Mouse (Mus musculus) midbrain, postnatal 0 days (tissue): ENCODE data around the gene Lin7b. TPM values are rescaled to one million over a fixed set of nuclear protein-coding genes. Genes with fewer than 3 reads are reported as not detected.

Experiments used
- ATAC-seq: fragments of 200-750 bp; cut with Nextera tagmentation; 2 replicates; pipeline ENCODE4 v1.8.0; 2017; ENCODE audit warnings: moderate number of reproducible peaks, mild to moderate bottlenecking, moderate TSS enrichment, moderate library complexity; ENCODE audit not compliant: low FRiP score
- DNase-seq: peaks from one replicate; pipeline ENCODE4 v3.0.0-alpha.2; 2015; ENCODE audit warnings: low spot score
- H3K27ac ChIP-seq: fragments of 300-500 bp; sonication (generic); 2 replicates; pipeline ENCODE4 v1.5.1; 2014; ENCODE audit warnings: low read depth, mild to moderate bottlenecking, low read length, mixed read lengths
- H3K27me3 ChIP-seq: fragments of 300-500 bp; sonication (generic); 2 replicates; pipeline ENCODE4 v1.6.1; 2014; ENCODE audit warnings: low read length, control low read depth, mixed read lengths; ENCODE audit not compliant: insufficient read depth
- H3K36me3 ChIP-seq: fragments of 300-500 bp; sonication (generic); 2 replicates; pipeline ENCODE4 v1.6.1; 2014; ENCODE audit warnings: low read length, control low read depth, mixed read lengths; ENCODE audit not compliant: insufficient read depth
- H3K4me1 ChIP-seq: fragments of 300-500 bp; sonication (generic); 2 replicates; pipeline ENCODE4 v1.6.1; 2014; ENCODE audit warnings: mild to moderate bottlenecking, control low read depth, antibody characterized with exemption, low read length, mixed read lengths; ENCODE audit not compliant: insufficient read depth
- H3K4me2 ChIP-seq: fragments of 300-500 bp; sonication (generic); 2 replicates; pipeline ENCODE4 v1.6.1; 2014; ENCODE audit warnings: low read depth, mild to moderate bottlenecking, low read length, mixed read lengths; ENCODE audit not compliant: poor library complexity, severe bottlenecking
- H3K4me3 ChIP-seq: fragments of 300-500 bp; sonication (generic); 2 replicates; pipeline ENCODE4 v1.5.1; 2014; ENCODE audit warnings: low read depth, mild to moderate bottlenecking, low read length, moderate library complexity
- H3K9ac ChIP-seq: fragments of 300-500 bp; sonication (generic); replicated peaks from 2 replicates; pipeline ENCODE4 v1.6.1; 2014; ENCODE audit warnings: mild to moderate bottlenecking, low read length, moderate library complexity, mixed read lengths; ENCODE audit not compliant: poor library complexity, severe bottlenecking
- H3K9me3 ChIP-seq: fragments of 300-500 bp; sonication (generic); 2 replicates; pipeline ENCODE4 v1.6.1; 2016; ENCODE audit warnings: low read length, control low read depth
- CTCF ChIP-seq: IDR thresholded peaks from 2 replicates; pipeline ENCODE4 v1.5.1; 2016; ENCODE audit warnings: antibody characterized with exemption, mild to moderate bottlenecking
- WGBS: fragments of 180-500 bp; shearing (Covaris S2); extraction: QIAGEN DNeasy Blood & Tissue Kit; methylation state at CpG from one replicate; pipeline ENCODE4 v1.1.7; 2014; 5-methylcytosine and 5-hydroxymethylcytosine counted together
- polyA plus RNA-seq: library from polyadenylated mRNA; unstranded; fragments of >200 nt; fragmentation: Nextera tagmentation; extraction: Ambion mirVana; gene quantifications from 2 replicates; pipeline ENCODE4 v1.2.1, GENCODE M21; 2015
- total RNA-seq: library from RNA; depleted of rRNA; stranded (reverse); fragments of >200 nt; gene quantifications from 2 replicates; pipeline ENCODE4 v1.2.3, GENCODE M21; 2014; rRNA removed

The Lin7b gene
- total RNA-seq (68.6 and 96.6 TPM in 2 replicates), polyA plus RNA-seq (59.9 and 70.3 TPM in 2 replicates)

DNA sequence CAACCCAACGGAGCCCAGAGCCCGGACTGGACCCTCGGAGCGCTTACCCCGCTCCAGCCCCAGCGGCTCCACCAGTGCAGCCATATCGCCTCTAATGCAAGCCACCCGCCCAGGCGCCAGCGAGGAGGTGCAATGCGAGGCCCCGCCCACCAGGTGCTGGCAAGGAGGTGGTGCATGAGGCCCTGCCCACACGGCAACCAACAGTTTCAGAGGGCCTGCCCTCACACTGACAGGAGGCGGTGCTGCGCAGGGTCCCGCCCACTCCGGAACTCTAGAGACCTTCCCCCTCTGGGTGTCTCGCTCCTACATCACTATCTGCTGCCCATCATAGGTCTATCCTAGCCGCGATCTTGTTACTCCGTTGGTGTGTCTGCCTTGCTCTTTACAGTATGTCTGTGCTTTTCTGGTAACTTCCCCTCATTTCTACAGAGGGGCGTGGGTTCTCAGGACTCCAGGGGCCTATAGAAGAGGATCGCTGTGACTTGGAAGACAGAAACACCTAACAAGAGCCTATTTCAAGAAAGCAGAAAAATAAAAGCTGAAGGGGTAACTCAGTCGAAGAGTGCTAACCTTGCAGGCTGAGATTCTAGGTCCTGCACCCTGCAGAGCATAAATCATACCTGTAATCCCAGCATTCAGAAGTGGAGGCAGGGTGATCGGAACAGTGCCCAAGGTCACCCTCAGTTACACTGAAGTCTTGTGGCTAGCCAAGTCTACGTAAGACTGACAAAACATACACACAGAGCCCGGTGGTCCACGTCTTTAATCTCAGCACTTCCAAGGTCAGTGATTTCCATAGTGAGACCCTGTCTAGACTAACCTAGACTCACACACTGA, at the start of gene Lin7b:
TSS of gene Lin7b (minus strand) at position 109 of the 837 bp plus-strand sequence.
- peak; percentile 40 for TF ChIP-seq CTCF
- peak within 1 kb of the TSS; percentile 66 for H3K9ac ChIP-seq
- DNase-seq (peak; percentile 85), ATAC-seq (peak; percentile 35)
- H3K4me2 ChIP-seq, result peak within 1 kb of the TSS; percentile 92
- H3K27me3 ChIP-seq, result no peaks in the 10 kb centered on the region
- H3K4me1 ChIP-seq, result peaks cover 15% of the 10 kb centered on the region; the same call in 1 of the 2 replicates
- peak within 1 kb of the TSS; percentile 54 for H3K4me3 ChIP-seq
- H3K36me3 ChIP-seq, result peaks cover 10% of the 10 kb centered on the region
- WGBS, result 12% methylated on average over 25 of the region's 28 CpGs
- H3K9me3 ChIP-seq, result no peaks in the 10 kb centered on the region
- peak within 1 kb of the TSS; percentile 39; the same call in 1 of the 2 replicates for H3K27ac ChIP-seq

DNA sequence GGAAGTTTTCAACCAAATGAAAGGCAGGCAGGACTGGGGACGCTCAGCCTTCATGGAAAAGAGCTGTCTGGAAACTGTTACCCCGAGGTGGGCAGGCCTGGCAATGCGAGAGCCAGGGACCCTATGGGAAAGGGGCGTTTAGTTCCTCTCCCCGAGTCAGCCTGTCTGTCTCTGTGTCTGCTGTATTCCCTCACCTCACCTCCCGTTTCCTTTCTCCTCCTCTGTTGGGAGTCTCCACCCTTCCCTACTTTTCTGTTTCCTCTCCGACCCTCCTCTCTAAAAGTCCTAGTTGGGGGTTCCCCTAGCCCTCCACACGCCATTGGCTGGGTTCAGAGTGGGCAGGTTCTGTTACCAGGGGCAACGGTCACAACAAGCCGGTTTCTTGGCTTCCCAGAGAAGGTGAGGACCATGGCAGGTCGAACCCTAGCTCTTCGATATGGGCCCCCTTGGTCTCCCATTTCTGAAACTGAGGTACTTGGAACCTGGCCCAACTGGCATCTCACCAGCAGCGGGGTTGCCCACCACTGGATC, 47.6 kb upstream of the Lin7b start:
- Histone ChIP-seq H3K27ac (no peak overlapping the region), H3K27me3 (peaks cover 70% of the 10 kb centered on the region), H3K4me2 (no peak overlapping the region), H3K9me3 (no peaks in the 10 kb centered on the region), H3K36me3 (peaks cover 22% of the 10 kb centered on the region), H3K9ac (no peak overlapping the region), H3K4me1 (peaks cover 3% of the 10 kb centered on the region; the same call in 1 of the 2 replicates), H3K4me3 (no peak overlapping the region)
- DNase-seq (no peak), ATAC-seq (no peak)
- WGBS, result 10% methylated on average over 13 of the region's 13 CpGs
- no peak for TF ChIP-seq CTCF

DNA sequence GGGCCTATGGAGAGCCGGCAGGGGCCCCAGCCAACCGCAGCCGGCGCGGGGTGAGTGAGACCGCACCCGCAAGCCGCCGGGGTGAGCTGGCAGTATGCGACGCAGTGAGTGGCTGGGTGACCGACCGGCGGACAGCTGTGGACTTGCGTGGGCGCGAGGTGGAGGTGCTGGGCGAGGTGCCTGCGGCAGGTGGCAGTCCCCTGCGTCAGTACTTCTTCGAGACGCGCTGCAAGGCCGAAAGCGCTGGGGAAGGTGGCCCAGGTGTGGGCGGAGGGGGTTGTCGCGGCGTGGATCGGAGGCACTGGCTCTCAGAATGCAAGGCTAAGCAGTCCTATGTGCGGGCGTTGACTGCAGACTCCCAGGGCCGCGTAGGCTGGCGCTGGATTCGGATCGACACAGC, 45.3 kb upstream of the Lin7b start:
- Histone ChIP-seq H3K4me1 (peaks cover 3% of the 10 kb centered on the region; the same call in 1 of the 2 replicates), H3K27ac (no peak overlapping the region), H3K4me2 (peak overlapping the region; percentile 26), H3K4me3 (no peak overlapping the region; the same call in 1 of the 2 replicates), H3K27me3 (peaks cover 88% of the 10 kb centered on the region), H3K9me3 (no peaks in the 10 kb centered on the region), H3K36me3 (no peaks in the 10 kb centered on the region), H3K9ac (peak overlapping the region; percentile 33; the same call in 1 of the 2 replicates)
- no peak for TF ChIP-seq CTCF
- 9% methylated on average over 36 of the region's 37 CpGs for WGBS
- no peak for ATAC-seq
- no peak for DNase-seq

DNA sequence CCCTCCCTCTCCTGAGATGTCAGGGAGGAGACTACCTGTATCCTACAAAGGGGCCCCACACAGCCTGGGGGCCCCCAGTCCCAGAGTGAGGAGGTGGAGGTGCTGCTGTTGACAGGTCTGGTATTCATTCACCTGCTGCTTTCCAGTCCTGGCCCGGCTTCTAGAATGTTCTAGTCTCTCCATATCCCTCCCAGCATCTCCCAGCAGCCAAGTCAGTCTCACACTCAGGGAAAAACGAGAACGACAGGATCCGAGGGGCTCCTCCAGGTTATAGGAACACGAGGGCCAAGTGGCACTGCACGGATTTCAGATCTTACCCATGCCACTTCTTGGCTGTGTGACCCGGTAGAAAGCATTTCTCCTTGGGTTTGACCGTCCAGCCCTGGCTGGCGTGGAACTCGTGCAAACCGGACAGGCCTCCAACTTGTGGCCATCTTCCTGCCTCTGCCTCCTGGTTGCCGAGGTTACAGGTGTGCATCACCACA, 44.4 kb upstream of the Lin7b start:
- peaks cover 92% of the 10 kb centered on the region for H3K27me3 ChIP-seq
- no peaks in the 10 kb centered on the region for H3K9me3 ChIP-seq
- no peak overlapping the region for H3K9ac ChIP-seq
- H3K4me1 ChIP-seq, result peaks cover 3% of the 10 kb centered on the region; the same call in 1 of the 2 replicates
- DNase-seq, result no peak
- ATAC-seq, result no peak
- WGBS, result 43% methylated on average over 12 of the region's 12 CpGs
- no peak for TF ChIP-seq CTCF
- H3K27ac ChIP-seq, result no peak overlapping the region
- no peaks in the 10 kb centered on the region for H3K36me3 ChIP-seq
- H3K4me2 ChIP-seq, result no peak overlapping the region
- H3K4me3 ChIP-seq, result no peak overlapping the region

DNA sequence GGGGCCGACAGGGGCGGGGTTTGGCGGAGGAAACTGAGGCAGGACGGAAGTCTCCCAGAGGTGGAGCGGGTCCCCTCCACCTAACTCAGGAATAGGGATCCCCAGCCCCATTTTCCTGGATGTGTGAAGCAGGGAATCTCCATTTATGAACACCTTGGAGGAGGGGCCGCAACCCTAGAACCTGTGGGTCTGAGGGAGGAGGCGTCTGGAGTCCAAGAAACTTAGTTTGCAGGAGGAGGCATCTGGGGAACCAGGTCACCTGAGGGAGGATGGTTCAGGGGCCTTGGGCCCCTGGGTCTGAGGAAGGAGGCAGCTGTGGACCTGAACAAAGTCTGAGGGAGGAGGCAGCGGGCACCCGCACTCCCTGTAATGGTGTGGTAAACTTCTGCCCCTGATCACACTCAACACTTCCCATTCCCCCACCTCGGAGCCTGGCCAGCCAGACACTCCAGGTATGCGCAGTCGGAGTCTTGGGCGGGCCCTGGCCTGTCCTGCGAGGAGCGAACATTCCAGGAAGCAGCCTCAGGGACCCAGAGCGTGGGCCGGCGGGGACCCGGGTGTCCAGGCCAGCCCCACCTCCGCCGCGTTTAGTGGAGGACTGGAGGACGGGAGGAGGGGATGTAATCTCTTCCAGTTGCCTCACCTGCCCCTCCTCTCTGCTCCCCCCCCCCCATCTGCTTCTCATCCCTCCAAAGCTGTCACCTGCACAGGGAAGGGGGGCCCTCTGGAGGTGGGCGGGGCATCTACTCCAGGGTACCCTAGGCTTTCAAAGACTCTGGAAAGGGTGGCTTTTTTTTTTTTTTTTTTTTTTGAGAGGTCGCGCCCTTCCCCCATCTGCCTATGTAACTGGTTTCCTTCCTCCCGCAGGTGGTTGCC, 43.7 kb upstream of the Lin7b start:
- H3K4me2 ChIP-seq, result peak overlapping the region; percentile 79

More for the DNA sequence above, 43.7 kb upstream of the Lin7b start:
- Histone ChIP-seq H3K27ac (no peak overlapping the region), H3K9ac (peak overlapping the region; percentile 54), H3K36me3 (no peaks in the 10 kb centered on the region), H3K4me1 (peaks cover 3% of the 10 kb centered on the region; the same call in 1 of the 2 replicates), H3K27me3 (peaks cover 92% of the 10 kb centered on the region), H3K9me3 (no peaks in the 10 kb centered on the region), H3K4me3 (peak overlapping the region; percentile 43)
- TF ChIP-seq CTCF, result no peak
- 2% methylated on average over 22 of the region's 27 CpGs for WGBS
- no peak for DNase-seq
- ATAC-seq, result peak; percentile 28; the same call in 1 of the 2 replicates
